12 mouse cellular contexts compared by ENCODE assay signal in the genomic region with DNA sequence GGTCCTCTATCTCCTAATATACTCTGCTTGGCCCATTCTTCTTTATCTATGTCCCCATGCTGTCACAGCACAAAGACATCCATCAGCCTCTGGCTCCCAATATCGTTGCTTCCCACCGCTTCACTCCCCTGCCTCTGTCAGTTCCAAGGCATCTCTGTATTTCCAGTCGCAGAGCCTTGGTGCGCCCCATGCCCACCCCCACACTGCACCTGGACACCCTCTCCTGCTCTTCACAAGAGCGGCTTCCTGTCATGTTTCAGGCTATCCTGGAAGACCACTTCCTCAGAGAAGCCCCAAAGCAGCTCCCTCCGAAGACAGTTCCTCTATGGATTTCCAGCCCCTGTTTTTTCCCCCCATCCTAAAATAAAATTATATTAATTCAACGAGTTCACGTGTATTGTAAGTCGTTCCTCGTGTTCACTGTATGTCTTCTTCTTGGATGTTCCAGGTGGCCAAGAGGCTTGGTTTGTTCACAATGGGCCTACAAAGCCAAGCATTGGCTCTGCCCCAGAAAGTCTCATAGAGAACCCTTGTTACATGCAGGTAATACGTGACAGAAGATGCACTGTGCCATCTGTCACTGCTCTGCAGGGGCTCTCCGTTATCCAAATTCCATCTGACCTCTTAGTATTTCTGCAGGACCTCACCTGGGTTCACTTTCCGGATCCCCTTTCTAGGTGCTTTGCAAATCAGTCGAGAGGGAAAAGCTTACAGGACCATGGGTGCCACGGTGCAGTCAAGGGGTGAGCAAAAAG.
"Had no signal": no experiment of that assay in that cellular context is flagged by ENCODE, and none has a peak within 500 bp of the region (broad histone marks: within the 10 kb centered on the region; RNA-seq: fewer than 3 reads in every experiment).

No protein-coding gene starts in this region.

- H3K27me3 ChIP-seq: limb, embryonic 13.5 days; neural tube, embryonic 15.5 days had no signal

- ATAC-seq: lung, postnatal 0 days had no signal

- H3K27ac ChIP-seq: limb, embryonic 13.5 days; liver, embryonic 14.5 days; neural tube, embryonic 15.5 days had no signal

- H3K4me3 ChIP-seq: limb, embryonic 13.5 days; myocyte; neural tube, embryonic 15.5 days had no signal

- DNase-seq: kidney, postnatal 14 days; left cerebral cortex, postnatal 4 days; lung, adult 2 months; lung, postnatal 36 days; midbrain, embryonic 14.5 days; right cerebral cortex, postnatal 4 days; spleen, adult 18-20 months had no signal
